Mouse (Mus musculus) embryonic facial prominence, embryonic 12.5 days (tissue): ENCODE measurements around the gene Gm20708. TPM values are rescaled to one million over a fixed set of nuclear protein-coding genes. Genes with fewer than 3 reads are reported as not detected.
"Not testable (repeated sequence)": the region's sequence is repeated elsewhere in the genome, so short reads cannot be mapped to it uniquely, and the experiment has no call there.

Experiments used
- ATAC-seq: fragments of 200-750 bp; cut with Nextera tagmentation; 2 replicates; pipeline ENCODE4 v1.8.0; 2017; ENCODE audit not compliant: insufficient number of reproducible peaks, insufficient read depth, low FRiP score, low TSS enrichment
- H3K27ac ChIP-seq: fragments of 300-500 bp; sonication (generic); 2 replicates; pipeline ENCODE4 v1.5.1; 2016; ENCODE audit warnings: mild to moderate bottlenecking
- H3K27me3 ChIP-seq: fragments of 300-500 bp; sonication (generic); 2 replicates; pipeline ENCODE4 v1.6.1; 2016; ENCODE audit warnings: mild to moderate bottlenecking, moderate library complexity
- H3K36me3 ChIP-seq: fragments of 300-500 bp; sonication (generic); 2 replicates; pipeline ENCODE4 v1.6.1; 2016; ENCODE audit warnings: mild to moderate bottlenecking
- H3K4me1 ChIP-seq: fragments of 300-500 bp; sonication (generic); 2 replicates; pipeline ENCODE4 v1.6.1; 2016
- H3K4me2 ChIP-seq: fragments of 300-500 bp; sonication (generic); replicated peaks from 2 replicates; pipeline ENCODE4 v1.6.1; 2016; ENCODE audit warnings: mild to moderate bottlenecking, moderate library complexity
- H3K4me3 ChIP-seq: fragments of 300-500 bp; sonication (generic); 2 replicates; pipeline ENCODE4 v1.5.1; 2016; ENCODE audit warnings: mild to moderate bottlenecking
- H3K9ac ChIP-seq: fragments of 300-500 bp; sonication (generic); 2 replicates; pipeline ENCODE4 v1.6.1; 2016; ENCODE audit warnings: mild to moderate bottlenecking, moderate library complexity
- H3K9me3 ChIP-seq: fragments of 300-500 bp; sonication (generic); 2 replicates; pipeline ENCODE4 v1.6.1; 2016; ENCODE audit warnings: mild to moderate bottlenecking, moderate library complexity
- WGBS: fragments of 180-500 bp; shearing (Covaris S2); methylation state at CpG from one replicate; pipeline ENCODE4 v1.1.7; 2016; 5-methylcytosine and 5-hydroxymethylcytosine counted together
- polyA plus RNA-seq: library from polyadenylated mRNA; unstranded; fragments of >200 nt; fragmentation: Nextera tagmentation; extraction: Ambion mirVana; gene quantifications from 2 replicates; pipeline ENCODE4 v1.2.1, GENCODE M21; 2016

Gene Gm20708
- polyA plus RNA-seq, 1 experiment from 2014 or later = 0.54 TPM

- Histone ChIP-seq H3K4me1 (peaks cover 41% of the 10 kb centered on the region), H3K36me3 (0 out of 2 replicates have a peak, but pooled peaks cover 4% of the 10 kb centered on the region), H3K9me3 (no peaks in the 10 kb centered on the region), H3K4me2 (peak within 1 kb of the TSS; percentile 84), H3K27me3 (peaks cover 28% of the 10 kb centered on the region), H3K9ac (peak within 1 kb of the TSS; percentile 29; the same call in 1 of the 2 replicates), H3K4me3 (peak within 1 kb of the TSS; percentile 44), H3K27ac (peak within 1 kb of the TSS; percentile 58)
- 40% methylated on average over 24 of the region's 24 CpGs for WGBS
- ATAC-seq = no peak
These were observed 27.3 kb upstream of the Gm20708 start, which contains the start of the genes Tmc8 and Tmc6 for GRCm38 (mm10) chr11:117781993-117782704. Gene Tmc8 (plus strand): TSS chr11:117782076. Gene Tmc6 (minus strand): TSS chr11:117782198.

GRCm38 (mm10) chr11:117782705-117783034 is 26.8 kb upstream of the Gm20708 start:
- Histone ChIP-seq H3K4me2 (peak overlapping the region; percentile 55), H3K9me3 (no peaks in the 10 kb centered on the region), H3K9ac (peak overlapping the region; percentile 29; the same call in 1 of the 2 replicates), H3K27me3 (peaks cover 28% of the 10 kb centered on the region), H3K27ac (peak overlapping the region; percentile 58; the same call in 1 of the 2 replicates), H3K36me3 (no peaks in the 10 kb centered on the region), H3K4me3 (peak overlapping the region; percentile 30), H3K4me1 (peaks cover 41% of the 10 kb centered on the region)
- WGBS = 45% methylated on average over 9 of the region's 9 CpGs
- no peak for ATAC-seq

GRCm38 (mm10) chr11:117783089-117783488 is 26.4 kb upstream of the Gm20708 start:
- Histone ChIP-seq H3K4me2 (peak overlapping the region; percentile 55), H3K27ac (peak overlapping the region; percentile 58; the same call in 1 of the 2 replicates), H3K27me3 (peaks cover 28% of the 10 kb centered on the region), H3K4me3 (peak overlapping the region; percentile 30), H3K9ac (peak overlapping the region; percentile 29), H3K9me3 (no peaks in the 10 kb centered on the region), H3K4me1 (peaks cover 41% of the 10 kb centered on the region), H3K36me3 (no peaks in the 10 kb centered on the region)
- WGBS = 4% methylated on average over 31 of the region's 31 CpGs
- no peak for ATAC-seq

GRCm38 (mm10) chr11:117783683-117784309 is 25.7 kb upstream of the Gm20708 start:
- Histone ChIP-seq H3K9me3 (no peaks in the 10 kb centered on the region), H3K36me3 (no peaks in the 10 kb centered on the region), H3K9ac (no peak overlapping the region; the same call in 1 of the 2 replicates), H3K27me3 (peaks cover 28% of the 10 kb centered on the region), H3K4me1 (peaks cover 37% of the 10 kb centered on the region), H3K4me3 (peak overlapping the region; percentile 30), H3K27ac (no peak overlapping the region), H3K4me2 (peak overlapping the region; percentile 55)
- 28% methylated on average over 10 of the region's 10 CpGs for WGBS
- no peak for ATAC-seq

GRCm38 (mm10) chr11:117786294-117786693 is 23.2 kb upstream of the Gm20708 start:
- 12% methylated on average over 10 of the region's 10 CpGs for WGBS
- no peaks in the 10 kb centered on the region for H3K36me3 ChIP-seq
- H3K27ac ChIP-seq = no peak overlapping the region
- H3K9ac ChIP-seq = no peak overlapping the region
- H3K4me2 ChIP-seq = no peak overlapping the region
- H3K27me3 ChIP-seq = peaks cover 39% of the 10 kb centered on the region
- H3K9me3 ChIP-seq = no peaks in the 10 kb centered on the region
- no peak overlapping the region for H3K4me3 ChIP-seq
- no peak for ATAC-seq
- peaks cover 27% of the 10 kb centered on the region for H3K4me1 ChIP-seq

GRCm38 (mm10) chr11:117788481-117788880 is 21.0 kb upstream of the Gm20708 start:
- not testable (repeated sequence) for H3K9me3 ChIP-seq, H3K27ac ChIP-seq, ATAC-seq, H3K4me3 ChIP-seq, H3K9ac ChIP-seq, H3K4me2 ChIP-seq, H3K36me3 ChIP-seq
- 82% methylated on average over 7 of the region's 7 CpGs for WGBS
- peaks cover 22% of the 10 kb centered on the region for H3K27me3 ChIP-seq
- H3K4me1 ChIP-seq = peaks cover 18% of the 10 kb centered on the region

GRCm38 (mm10) chr11:117790286-117790685 is 19.2 kb upstream of the Gm20708 start:
- H3K4me1 ChIP-seq = peaks cover 15% of the 10 kb centered on the region
- H3K4me2 ChIP-seq = peak overlapping the region; percentile 35
- no peak overlapping the region for H3K27ac ChIP-seq
- peaks cover 16% of the 10 kb centered on the region for H3K27me3 ChIP-seq
- H3K9ac ChIP-seq = no peak overlapping the region
- no peaks in the 10 kb centered on the region for H3K36me3 ChIP-seq
- H3K9me3 ChIP-seq = no peaks in the 10 kb centered on the region
- WGBS = 4% methylated on average over 14 of the region's 14 CpGs
- no peak overlapping the region for H3K4me3 ChIP-seq
- no peak for ATAC-seq

GRCm38 (mm10) chr11:117790703-117791440 is 18.6 kb upstream of the Gm20708 start:
- WGBS = 30% methylated on average over 23 of the region's 23 CpGs
- H3K4me2 ChIP-seq = peak overlapping the region; percentile 35
- H3K27ac ChIP-seq = no peak overlapping the region
- ATAC-seq = no peak
- peaks cover 16% of the 10 kb centered on the region for H3K27me3 ChIP-seq
- no peaks in the 10 kb centered on the region for H3K9me3 ChIP-seq
- no peak overlapping the region for H3K4me3 ChIP-seq
- no peak overlapping the region for H3K9ac ChIP-seq
- H3K36me3 ChIP-seq = no peaks in the 10 kb centered on the region
- H3K4me1 ChIP-seq = peaks cover 15% of the 10 kb centered on the region

- no peaks in the 10 kb centered on the region for H3K36me3 ChIP-seq
- no peak for ATAC-seq
- H3K27ac ChIP-seq = no peak overlapping the region
- H3K4me1 ChIP-seq = peaks cover 15% of the 10 kb centered on the region
- no peaks in the 10 kb centered on the region for H3K9me3 ChIP-seq
- H3K9ac ChIP-seq = no peak overlapping the region
- 86% methylated on average over 9 of the region's 9 CpGs for WGBS
- peaks cover 16% of the 10 kb centered on the region for H3K27me3 ChIP-seq
- H3K4me2 ChIP-seq = no peak overlapping the region
- no peak overlapping the region for H3K4me3 ChIP-seq
These were observed 18.1 kb upstream of the Gm20708 start for GRCm38 (mm10) chr11:117791441-117791761.

- Histone ChIP-seq H3K27ac (0 out of 2 replicates have a peak overlapping the region, but pooled peaks have one; percentile 30), H3K9me3 (no peaks in the 10 kb centered on the region), H3K4me1 (peaks cover 21% of the 10 kb centered on the region), H3K36me3 (no peaks in the 10 kb centered on the region), H3K27me3 (peaks cover 16% of the 10 kb centered on the region), H3K4me2 (peak overlapping the region; percentile 47), H3K4me3 (no peak overlapping the region), H3K9ac (peak overlapping the region; percentile 36)
- ATAC-seq = 0 out of 2 replicates have a peak, but pooled peaks have one; percentile 30
- 9% methylated on average over 22 of the region's 22 CpGs for WGBS
These were observed 17.1 kb upstream of the Gm20708 start for GRCm38 (mm10) chr11:117792281-117792888.

- no peaks in the 10 kb centered on the region for H3K36me3 ChIP-seq
- no peak overlapping the region for H3K9ac ChIP-seq
- H3K4me3 ChIP-seq = no peak overlapping the region
- H3K4me2 ChIP-seq = no peak overlapping the region
- WGBS = 61% methylated on average over 4 of the region's 4 CpGs
- no peaks in the 10 kb centered on the region for H3K9me3 ChIP-seq
- H3K27ac ChIP-seq = no peak overlapping the region
- ATAC-seq = no peak
- peaks cover 23% of the 10 kb centered on the region for H3K4me1 ChIP-seq
- H3K27me3 ChIP-seq = peaks cover 16% of the 10 kb centered on the region
These were observed 15.4 kb upstream of the Gm20708 start for GRCm38 (mm10) chr11:117794035-117794551.
